Mouse (Mus musculus) bone marrow macrophage, adult 2 months (primary cell): ENCODE results near the gene Cdh26. TPM values are rescaled to one million over a fixed set of nuclear protein-coding genes. Genes with fewer than 3 reads are reported as not detected.

Experiments used
- H3K27ac ChIP-seq: 2 replicates; pipeline ENCODE4 v1.5.1; 2012; ENCODE audit warnings: low read depth, low read length; ENCODE audit not compliant: insufficient read depth
- H3K4me1 ChIP-seq: 2 replicates; pipeline ENCODE4 v1.6.1; 2012; ENCODE audit warnings: low read length; ENCODE audit not compliant: control insufficient read depth, insufficient read depth
- H3K4me3 ChIP-seq: 2 replicates; pipeline ENCODE4 v1.5.1; 2012; ENCODE audit warnings: mild to moderate bottlenecking, low read length, moderate library complexity; ENCODE audit not compliant: insufficient read depth
- CTCF ChIP-seq: IDR thresholded peaks from 2 replicates; pipeline ENCODE4 v1.5.1; 2012; ENCODE audit warnings: low read depth, mild to moderate bottlenecking, low read length, moderate library complexity
- POLR2A ChIP-seq: IDR thresholded peaks from 2 replicates; pipeline ENCODE4 v1.6.1; 2012; ENCODE audit warnings: mild to moderate bottlenecking, low read depth, low read length, borderline replicate concordance
- polyA plus RNA-seq: library from polyadenylated mRNA; stranded (reverse); fragments of >200 nt; gene quantifications from 2 replicates; pipeline ENCODE4 v1.2.4, GENCODE M21; 2012; ENCODE audit not compliant: missing spikeins, insufficient read depth, insufficient read length

Gene Cdh26
- polyA plus RNA-seq, 1 experiment: not detected

GRCm38 (mm10) chr2:178477228-178477627, 46.9 kb downstream of the Cdh26 start:
- Histone ChIP-seq H3K4me3 (no peak overlapping the region), H3K4me1 (no peaks in the 10 kb centered on the region), H3K27ac (no peak overlapping the region)
- TF ChIP-seq CTCF (no peak), POLR2A (no peak)

- Histone ChIP-seq H3K27ac (no peak overlapping the region), H3K4me1 (no peaks in the 10 kb centered on the region), H3K4me3 (no peak overlapping the region)
- TF ChIP-seq POLR2A (no peak), CTCF (no peak)
These were observed 48.7 kb downstream of the Cdh26 start for GRCm38 (mm10) chr2:178479011-178479410.

GRCm38 (mm10) chr2:178480932-178481331, 50.6 kb downstream of the Cdh26 start:
- H3K4me3 ChIP-seq: no peak overlapping the region
- no peaks in the 10 kb centered on the region for H3K4me1 ChIP-seq
- no peak overlapping the region for H3K27ac ChIP-seq
- no peak for TF ChIP-seq CTCF
- no peak for TF ChIP-seq POLR2A

GRCm38 (mm10) chr2:178483462-178483861, 53.1 kb downstream of the Cdh26 start:
- Histone ChIP-seq H3K4me3 (no peak overlapping the region), H3K27ac (no peak overlapping the region), H3K4me1 (no peaks in the 10 kb centered on the region)
- TF ChIP-seq POLR2A (no peak), CTCF (no peak)

GRCm38 (mm10) chr2:178488276-178488675, 57.9 kb downstream of the Cdh26 start:
- TF ChIP-seq POLR2A (no peak), CTCF (no peak)
- no peak overlapping the region for H3K4me3 ChIP-seq
- H3K27ac ChIP-seq: no peak overlapping the region
- H3K4me1 ChIP-seq: no peaks in the 10 kb centered on the region

- no peak for TF ChIP-seq CTCF
- Histone ChIP-seq H3K4me1 (no peaks in the 10 kb centered on the region), H3K27ac (no peak overlapping the region), H3K4me3 (no peak overlapping the region)
These were observed 60.1 kb downstream of the Cdh26 start for GRCm38 (mm10) chr2:178490245-178490920.

- Histone ChIP-seq H3K4me1 (no peaks in the 10 kb centered on the region), H3K27ac (no peak overlapping the region), H3K4me3 (no peak overlapping the region)
- no peak for TF ChIP-seq CTCF
- no peak for TF ChIP-seq POLR2A
These were observed 63.7 kb downstream of the Cdh26 start for GRCm38 (mm10) chr2:178494066-178494465.

- H3K4me1 ChIP-seq: no peaks in the 10 kb centered on the region
- H3K27ac ChIP-seq: no peak overlapping the region
- H3K4me3 ChIP-seq: no peak overlapping the region
- TF ChIP-seq CTCF (no peak), POLR2A (no peak)
These were observed 65.5 kb downstream of the Cdh26 start for GRCm38 (mm10) chr2:178495816-178496215.

GRCm38 (mm10) chr2:178497900-178498299, 67.6 kb downstream of the Cdh26 start:
- no peaks in the 10 kb centered on the region for H3K4me1 ChIP-seq
- H3K27ac ChIP-seq: no peak overlapping the region

GRCm38 (mm10) chr2:178498409-178498808, 68.1 kb downstream of the Cdh26 start:
- Histone ChIP-seq H3K27ac (no peak overlapping the region), H3K4me1 (no peaks in the 10 kb centered on the region), H3K4me3 (no peak overlapping the region)
- TF ChIP-seq POLR2A: no peak
- TF ChIP-seq CTCF: no peak

More at GRCm38 (mm10) chr2:178497900-178498299, 67.6 kb downstream of the Cdh26 start:
- no peak for TF ChIP-seq POLR2A
- TF ChIP-seq CTCF: no peak
- H3K4me3 ChIP-seq: no peak overlapping the region
